Mouse (Mus musculus): ENCODE data around the gene Dhfr. TPM values are rescaled to one million over a fixed set of nuclear protein-coding genes. Genes with fewer than 3 reads are reported as not detected.

Dhfr gene
- polyA plus RNA-seq (2012; fragmentation: generic; extraction: Trizol) = 1 to 10 TPM; 2.2 to 3.1 TPM

GRCm38 (mm10) chr13:92354456-92355271 is at the start of gene Dhfr, which contains the start of gene Msh3:
Dhfr (plus strand) TSS chr13:92354726.
Msh3 (minus strand) TSS chr13:92355003.

GRCm38 (mm10) chr13:92305680-92306079 is 48.8 kb upstream of the Dhfr start, which contains the start of gene Gm20379:
Gm20379 (plus strand) TSS chr13:92305980.

GRCm38 (mm10) chr13:92425758-92426264 is 71.3 kb downstream of the Dhfr start, which contains the start of gene Ankrd34b:
Ankrd34b (plus strand) TSS chr13:92425896.

Other genes with a start within 250 kb of the Dhfr start
- under 1 TPM in 1 of 2 experiments, not detected in 1; 0.02 TPM for gene Rasgrf2, start 223.1 kb upstream of the Dhfr start, polyA plus RNA-seq (2012; fragmentation: generic; extraction: Trizol)
- under 1 TPM; 0.06 TPM for gene Gm20379, start 48.7 kb upstream of the Dhfr start, polyA plus RNA-seq (2012; fragmentation: generic; extraction: Trizol)
- 1 to 10 TPM in 1 of 2 experiments, under 1 TPM in 1; 0.70 to 4.9 TPM for gene Msh3, start 277 bp downstream of the Dhfr start, polyA plus RNA-seq (2012; fragmentation: generic; extraction: Trizol)
- not detected for gene Ankrd34b, start 71.2 kb downstream of the Dhfr start, polyA plus RNA-seq (2012; fragmentation: generic; extraction: Trizol)
- under 1 TPM in 1 of 2 experiments, not detected in 1; 0.44 TPM for gene Fam151b, start 129.3 kb downstream of the Dhfr start, polyA plus RNA-seq (2012; fragmentation: generic; extraction: Trizol)
- gene Zfyve16, start 176.1 kb downstream of the Dhfr start, polyA plus RNA-seq (2012; fragmentation: generic; extraction: Trizol) = 1 to 10 TPM in 1 of 2 experiments, under 1 TPM in 1; 0.14 to 1.9 TPM
- gene Spz1, start 221.4 kb downstream of the Dhfr start, polyA plus RNA-seq (2012; fragmentation: generic; extraction: Trizol) = not detected